Comparison of ENCODE assay signal across 15 mouse cellular contexts in the genomic region with DNA sequence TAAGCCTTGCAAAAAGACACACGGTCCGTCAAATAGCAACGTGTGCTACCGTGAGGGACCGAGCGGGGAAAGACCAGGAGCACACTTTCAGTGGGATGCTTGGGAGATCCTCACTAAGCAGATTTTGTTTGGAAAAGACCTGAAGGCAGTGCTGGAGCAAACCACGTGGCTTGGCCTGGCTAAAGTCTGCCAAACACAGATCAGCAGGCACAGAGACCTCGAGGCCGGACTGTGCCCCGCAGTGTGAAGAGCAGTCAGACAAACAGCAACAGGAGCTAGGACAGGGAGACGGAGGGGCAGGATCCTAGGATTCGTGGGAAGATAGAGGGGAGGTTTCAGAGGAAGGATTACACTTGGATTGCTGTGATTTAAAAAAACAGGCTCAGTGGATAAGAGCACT. TPM values are rescaled to one million over a fixed set of nuclear protein-coding genes. Genes with fewer than 3 reads are reported as not detected.
"Had no signal": no experiment of that assay in that cellular context is flagged by ENCODE, and none has a peak within 500 bp of the region (broad histone marks: within the 10 kb centered on the region; RNA-seq: fewer than 3 reads in every experiment).

No protein-coding gene starts in this region.

- DNase-seq: layer of hippocampus, adult 9-11 months; layer of hippocampus, postnatal 36 days; lung, adult 18-20 months; right cerebral cortex, postnatal 14 days; thymus, adult 2 months; thymus, postnatal 36 days had no signal

- H3K27me3 ChIP-seq: limb, embryonic 15.5 days; stomach, embryonic 15.5 days had no signal

- H3K4me3 ChIP-seq: limb, embryonic 15.5 days; midbrain, embryonic 12.5 days; neural tube, embryonic 13.5 days; stomach, embryonic 15.5 days had no signal

- H3K4me2 ChIP-seq: limb, embryonic 15.5 days; midbrain, embryonic 12.5 days; neural tube, embryonic 13.5 days; stomach, embryonic 15.5 days had no signal

- ATAC-seq: hindbrain, embryonic 16.5 days; inflammation-experienced regulatory T-cells, adult 6 months; intestine, postnatal 0 days; midbrain, embryonic 16.5 days had no signal

- H3K9ac ChIP-seq: limb, embryonic 15.5 days; midbrain, embryonic 12.5 days; neural tube, embryonic 13.5 days; stomach, embryonic 15.5 days had no signal

- H3K4me1 ChIP-seq: stomach, embryonic 15.5 days had no signal

- H3K36me3 ChIP-seq: limb, embryonic 15.5 days; midbrain, embryonic 12.5 days; neural tube, embryonic 13.5 days; stomach, embryonic 15.5 days had no signal

- H3K27ac ChIP-seq: limb, embryonic 15.5 days; midbrain, embryonic 12.5 days; neural tube, embryonic 13.5 days; stomach, embryonic 15.5 days had no signal

- H3K9me3 ChIP-seq: limb, embryonic 15.5 days; midbrain, embryonic 12.5 days; neural tube, embryonic 13.5 days; stomach, embryonic 15.5 days had no signal

RNA-seq across cellular contexts. Expression of a gene that starts 11.8 kb away (rescaled TPM):
- polyA plus RNA-seq: inflammation-experienced regulatory T-cells, adult 6 months; intestine, postnatal 0 days; limb, embryonic 11.5 days had no signal
